Mouse (Mus musculus) liver, embryonic 14.5 days (tissue): ENCODE measurements around the gene Nqo1.

ENCODE experiments used
- CTCF ChIP-seq: IDR thresholded peaks from 2 replicates; pipeline ENCODE4 v1.5.1; 2016; ENCODE audit warnings: antibody characterized with exemption, low read depth, control low read depth
- EP300 ChIP-seq: IDR thresholded peaks from 2 replicates; pipeline ENCODE4 v1.6.1; 2016; ENCODE audit warnings: antibody characterized with exemption, low read depth

DNA sequence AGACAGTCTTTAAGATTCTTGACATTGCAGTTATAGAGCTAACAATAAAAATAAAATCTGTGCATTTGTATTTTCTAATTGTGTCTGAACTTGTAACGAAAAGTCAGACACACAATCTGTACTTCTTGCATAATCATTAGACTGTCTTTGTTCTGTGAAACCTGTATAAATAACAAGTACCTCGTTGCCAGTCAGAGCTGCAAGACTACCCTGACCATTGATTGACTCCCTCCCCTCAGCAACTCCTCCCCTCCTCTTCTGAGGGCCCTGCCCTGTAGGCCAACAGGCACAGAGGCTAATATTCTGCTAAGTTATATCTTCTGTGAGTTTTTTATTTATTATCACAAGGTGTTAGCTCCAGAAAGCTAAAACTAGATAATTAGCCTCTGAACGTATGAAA, 2.9 kb upstream of the Nqo1 start:
- TF ChIP-seq CTCF (no peak), EP300 (no peak)
